Mouse (Mus musculus): ENCODE measurements at regions not wholly inside any gene's neighbourhood (a gene's known extent, or its start where the extent isn't known, plus 50 kb on each side); places are given as distances from the start of the nearest gene placed in this dataset.

DNA sequence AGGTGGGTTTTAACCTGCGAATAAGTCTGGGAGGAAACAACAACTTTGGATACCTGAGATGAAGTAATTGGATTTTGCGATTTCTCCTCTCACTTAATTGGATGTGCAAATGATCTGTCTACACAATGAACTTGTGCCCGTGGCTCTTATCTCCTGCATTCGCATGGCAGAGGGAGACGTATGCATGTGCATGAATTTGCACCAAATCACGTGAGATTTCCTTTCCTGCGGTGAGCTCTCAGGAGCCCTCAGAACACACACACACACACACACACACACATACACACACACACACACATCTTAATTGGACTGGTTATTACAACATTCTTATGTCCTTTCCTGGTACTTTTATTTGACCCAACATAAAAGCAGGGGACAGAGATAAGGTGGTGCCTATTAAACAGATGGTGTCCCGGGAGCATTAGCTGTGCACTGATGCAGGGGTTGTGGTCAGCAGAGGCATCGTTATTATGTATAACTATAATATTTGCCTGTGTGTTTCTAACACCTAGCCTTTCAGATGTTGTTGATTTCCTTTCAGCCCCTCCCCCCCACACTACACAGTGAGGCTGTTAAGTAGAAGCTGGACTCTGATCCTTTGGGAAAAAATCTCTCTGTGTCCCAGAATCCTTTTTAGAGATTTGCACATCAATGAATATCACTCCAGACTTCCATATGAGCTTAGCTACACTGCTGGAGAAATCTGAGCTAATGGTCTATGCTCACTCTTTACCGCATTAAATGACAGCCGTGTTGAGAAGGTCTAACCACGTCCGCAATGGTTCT, 166.3 kb downstream of the Arrdc4 start:
- intact Hi-C loops (cut with DNase I; ENCODE audit: low total_unique reads) = loop anchor here (2.0 kb wide), 1 partner anchor 244 kb away; no protein-coding TSS in a partner anchor
- no peak for DNase-seq

DNA sequence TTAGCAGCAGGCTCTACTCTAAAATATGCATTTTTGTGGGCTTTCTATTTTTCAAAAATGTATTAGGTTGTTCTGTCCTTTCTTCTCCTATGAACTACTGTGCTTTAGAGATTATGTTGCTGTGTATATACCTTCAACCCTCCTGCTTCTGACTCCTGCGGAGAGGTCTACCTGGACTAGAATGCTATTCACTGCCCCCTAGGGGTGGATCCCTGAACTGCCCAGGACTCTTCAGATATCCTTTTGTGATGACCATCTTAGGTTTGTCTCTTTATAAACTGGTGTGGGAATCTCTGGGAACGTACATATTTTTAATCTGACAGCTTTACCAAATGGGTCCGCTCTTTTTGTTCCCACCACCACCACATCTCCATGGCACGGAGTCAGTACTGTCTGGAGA, 168.4 kb downstream of the Arrdc4 start:
- peak; percentile 15 for DNase-seq
- intact Hi-C loops (cut with DNase I; ENCODE audit: low total_unique reads) = no loop called here

DNA sequence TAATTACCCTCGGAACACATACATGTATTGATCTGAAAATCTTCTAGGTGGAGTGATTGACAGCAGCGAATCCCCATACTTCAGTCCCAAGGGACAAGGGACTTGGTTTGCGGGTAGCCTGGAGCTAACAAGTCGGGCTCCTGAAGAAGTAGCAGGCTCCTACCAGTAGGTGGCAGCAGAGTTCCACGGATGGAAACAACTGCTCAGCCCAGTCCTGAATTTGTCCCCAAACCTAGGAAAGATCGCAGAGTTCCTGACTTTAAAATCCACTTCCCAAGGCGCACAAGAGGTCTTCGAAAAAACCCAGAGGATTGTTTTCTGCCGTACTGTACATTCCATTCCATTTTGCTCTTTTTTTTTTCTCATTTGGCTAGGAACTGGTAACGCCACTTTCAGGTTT, 169.4 kb downstream of the Arrdc4 start:
- intact Hi-C loops (cut with DNase I; ENCODE audit: low total_unique reads) = no loop called here
- peak; percentile 76 for DNase-seq

DNA sequence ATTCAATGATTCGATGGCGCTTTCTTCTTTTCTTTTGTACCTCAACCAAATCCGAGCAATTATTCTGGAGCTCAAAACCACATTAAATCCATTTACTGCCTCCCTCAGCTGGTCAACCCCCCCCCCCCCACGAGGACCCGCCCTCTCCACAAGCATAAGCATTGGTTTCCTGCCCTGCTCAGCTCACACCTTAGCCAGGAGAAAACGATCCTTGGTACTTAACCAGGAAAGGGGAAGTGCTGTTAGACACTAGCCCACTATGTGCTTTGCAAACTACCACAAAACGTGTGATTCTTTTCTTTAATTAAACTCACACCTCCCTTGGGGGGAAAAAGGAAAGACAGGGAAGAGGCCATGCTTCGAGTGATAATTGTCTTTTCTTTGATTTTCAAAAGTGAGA, 169.8 kb downstream of the Arrdc4 start:
- intact Hi-C loops (cut with DNase I; ENCODE audit: low total_unique reads) = no loop called here
- no peak for DNase-seq

DNA sequence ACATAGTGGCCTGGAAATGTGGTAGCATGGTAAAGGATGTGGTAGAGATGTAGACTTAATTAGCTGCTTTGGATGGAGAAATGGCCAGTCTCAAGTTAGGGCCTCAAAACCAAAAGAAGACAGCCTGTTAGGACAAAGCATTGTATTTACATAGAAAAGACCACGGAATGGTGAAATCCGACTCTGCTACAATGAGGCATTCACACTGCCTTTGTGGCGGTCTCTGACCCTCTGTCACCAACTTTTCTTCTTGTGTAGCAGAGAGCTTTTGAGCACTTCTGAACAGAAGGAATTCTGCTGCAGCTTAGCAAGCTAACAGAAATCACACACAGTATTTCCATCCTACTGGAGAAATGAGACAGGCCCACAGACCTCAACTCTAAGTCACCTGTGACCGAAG, 177.7 kb downstream of the Arrdc4 start:
- intact Hi-C loops (cut with DNase I; ENCODE audit: low total_unique reads) = no loop called here
- no peak for DNase-seq

DNA sequence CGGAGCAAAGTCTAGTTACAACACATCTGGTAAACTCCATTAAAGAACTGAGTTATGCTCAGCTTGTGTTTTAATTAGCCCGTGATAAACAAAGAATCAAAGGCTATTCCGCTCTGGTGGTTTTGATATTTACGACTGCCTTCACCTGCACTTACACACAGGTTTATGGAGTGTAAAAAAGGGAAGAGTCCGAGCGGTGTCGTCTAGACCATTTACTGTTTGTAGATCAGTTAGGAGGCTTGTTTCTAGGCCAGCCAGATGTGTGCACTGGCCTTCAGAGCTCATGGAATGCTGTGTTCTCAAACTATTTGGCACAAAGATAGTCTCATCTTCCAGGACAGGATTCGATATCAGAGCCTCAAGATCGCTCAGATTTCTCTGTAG, 180.9 kb downstream of the Arrdc4 start:
- intact Hi-C loops (cut with DNase I; ENCODE audit: low total_unique reads) = no loop called here

DNA sequence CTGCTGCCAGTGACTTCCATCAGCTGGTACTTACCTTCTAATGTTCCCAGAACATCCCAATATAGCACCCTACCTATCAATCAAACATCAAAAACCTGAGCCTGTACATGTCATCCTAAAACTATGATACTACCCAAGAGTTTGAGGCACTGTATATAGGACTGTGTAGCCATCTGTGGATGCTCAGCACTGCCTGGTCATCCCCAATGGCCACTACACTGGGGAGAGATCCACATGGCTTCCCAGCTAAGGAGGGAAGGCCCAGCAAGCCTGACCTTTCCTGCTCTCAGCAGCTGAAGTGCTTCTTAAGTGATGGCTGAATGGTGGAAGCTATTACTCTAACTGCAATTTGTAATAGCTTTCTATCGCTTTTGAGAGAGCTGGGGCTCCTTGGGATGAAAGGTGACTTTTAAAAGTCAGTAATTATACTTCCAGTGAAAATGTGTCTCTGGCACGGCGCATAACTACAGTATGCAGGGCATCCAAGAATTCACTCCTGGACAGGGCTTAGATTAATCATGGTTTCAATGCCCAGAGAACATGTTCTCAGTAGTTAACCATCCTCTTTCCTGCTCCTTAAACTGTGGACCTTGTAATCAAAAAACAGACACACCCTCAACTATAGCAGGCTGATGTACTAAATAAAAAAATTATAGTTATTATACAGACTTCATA, 181.5 kb downstream of the Arrdc4 start:
- no peak for DNase-seq
- intact Hi-C loops (cut with DNase I; ENCODE audit: low total_unique reads) = no loop called here

More for the DNA sequence above, 180.9 kb downstream of the Arrdc4 start:
- DNase-seq = no peak

DNA sequence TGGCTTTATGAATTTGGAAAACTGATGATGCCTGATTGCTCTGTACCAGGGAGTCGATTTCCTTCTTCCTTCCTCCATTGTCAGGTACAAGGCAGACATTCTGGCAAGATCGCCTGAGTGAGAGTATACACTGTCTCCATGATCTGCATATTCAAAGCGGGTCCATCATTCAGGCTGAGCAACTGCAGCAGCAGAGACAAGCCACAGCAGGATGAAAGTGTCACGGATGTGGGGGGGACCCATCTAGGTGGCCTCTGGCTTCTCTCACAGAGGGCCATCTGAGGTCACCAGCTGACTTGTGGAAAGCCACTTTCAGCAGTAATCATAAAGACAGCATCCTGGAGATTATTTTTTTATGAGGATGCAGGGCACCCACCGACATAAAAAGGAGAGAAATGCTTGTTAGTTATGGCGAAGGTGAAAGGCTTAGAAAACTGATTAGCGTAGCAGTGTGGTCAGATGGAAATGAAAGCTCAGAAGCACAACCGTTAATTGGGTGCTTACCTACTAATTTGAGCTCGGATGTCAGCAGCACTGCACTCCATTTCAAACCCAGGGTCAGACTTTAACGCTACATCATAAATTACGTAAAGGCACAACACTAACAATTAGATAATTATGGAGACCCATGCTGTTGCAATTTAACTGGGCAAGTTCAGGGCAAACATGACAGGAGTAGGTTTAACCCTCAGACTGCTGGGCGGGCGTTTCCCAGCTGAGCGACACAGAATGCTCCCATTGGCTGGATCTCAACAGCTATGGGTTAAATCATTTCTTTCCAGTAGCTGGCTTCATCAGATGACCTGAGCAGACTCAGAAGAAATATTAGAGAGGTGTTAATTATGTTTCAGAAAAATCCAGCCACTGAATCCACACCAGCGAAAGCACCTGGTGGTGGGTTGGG, 189.3 kb downstream of the Arrdc4 start:
- intact Hi-C loops (cut with DNase I; ENCODE audit: low total_unique reads) = no loop called here
- no peak for DNase-seq

DNA sequence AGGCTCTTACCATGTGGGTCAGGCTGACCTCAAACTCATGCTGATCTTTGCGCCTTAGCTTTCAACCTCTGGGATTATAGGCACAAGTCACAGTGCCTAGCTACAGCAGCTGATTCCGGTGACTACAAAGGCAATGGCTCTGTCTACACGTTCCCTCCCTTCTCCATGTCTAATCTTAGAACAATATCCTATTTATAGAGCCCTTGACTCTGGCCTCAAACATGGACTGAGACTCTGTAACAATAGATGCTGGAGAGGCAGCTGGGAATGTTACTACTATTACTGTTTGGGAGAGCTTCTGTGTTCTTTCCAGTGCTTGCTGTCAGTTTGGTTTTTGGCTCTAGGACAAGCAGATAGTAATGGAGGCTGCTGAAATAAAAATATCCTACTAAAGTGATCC, 198.7 kb downstream of the Arrdc4 start:
- intact Hi-C loops (cut with DNase I; ENCODE audit: low total_unique reads) = no loop called here
- DNase-seq = no peak

DNA sequence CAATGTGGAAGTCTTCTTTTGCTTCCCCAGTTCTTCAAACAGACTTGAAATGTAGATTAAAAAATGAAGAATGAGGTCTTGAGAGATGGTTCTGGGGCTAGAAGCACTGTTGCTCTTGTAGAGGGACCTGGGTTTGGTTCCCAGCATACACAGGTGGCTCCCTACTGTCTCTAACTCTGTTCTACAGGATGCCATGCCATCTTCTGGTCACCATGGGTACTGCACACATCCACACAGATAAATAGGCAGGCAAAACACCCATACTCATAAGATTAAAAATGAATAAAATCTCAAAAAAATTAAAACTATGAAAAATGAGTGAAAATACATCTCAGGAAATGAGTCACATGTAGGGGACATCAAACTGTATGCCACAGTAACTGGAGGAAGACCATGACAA, 200.9 kb downstream of the Arrdc4 start:
- DNase-seq = no peak
- intact Hi-C loops (cut with DNase I; ENCODE audit: low total_unique reads) = no loop called here

DNA sequence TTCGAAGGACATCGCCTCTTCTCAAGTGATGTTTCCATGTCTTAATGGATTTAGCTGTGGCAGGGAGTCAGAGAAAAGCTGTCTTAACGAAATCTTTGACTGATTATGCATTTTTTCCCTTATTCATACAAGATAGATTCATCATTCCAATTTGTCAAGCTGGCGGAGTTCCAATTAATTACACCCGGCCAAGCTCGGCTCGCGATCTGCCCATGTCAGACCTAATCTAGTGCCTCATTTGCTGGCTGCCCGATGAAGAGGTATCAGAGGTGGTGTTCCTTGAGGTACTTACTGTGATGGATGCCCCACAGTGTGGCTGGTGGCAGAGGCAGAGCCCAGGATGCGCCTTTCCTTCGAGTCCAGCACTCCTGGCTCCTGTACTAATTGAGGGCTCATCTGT, 204.9 kb downstream of the Arrdc4 start:
- intact Hi-C loops (cut with DNase I; ENCODE audit: low total_unique reads) = no loop called here
- no peak for DNase-seq

DNA sequence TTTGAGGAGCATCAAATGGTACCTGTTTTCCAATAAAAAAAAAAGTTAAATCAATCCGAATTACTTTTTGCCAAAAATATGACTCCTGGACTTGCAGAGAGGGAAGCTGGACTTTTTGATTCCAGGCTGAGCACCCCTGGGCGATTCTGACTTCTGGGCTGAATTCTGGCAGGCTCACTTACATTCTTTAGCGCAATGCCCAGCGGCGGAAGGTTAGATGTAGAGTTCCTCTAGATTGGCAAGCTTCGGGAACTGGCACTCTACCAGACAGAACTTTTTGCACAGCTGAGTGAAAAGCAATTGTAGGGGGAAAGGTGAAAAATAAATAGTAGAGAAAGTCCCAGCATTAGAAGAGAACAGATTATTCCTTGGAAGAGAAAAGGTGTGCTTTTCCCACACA, 235.5 kb downstream of the Fam169b start:
- no peak for DNase-seq
- intact Hi-C loops (cut with DNase I; ENCODE audit: low total_unique reads) = no loop called here

DNA sequence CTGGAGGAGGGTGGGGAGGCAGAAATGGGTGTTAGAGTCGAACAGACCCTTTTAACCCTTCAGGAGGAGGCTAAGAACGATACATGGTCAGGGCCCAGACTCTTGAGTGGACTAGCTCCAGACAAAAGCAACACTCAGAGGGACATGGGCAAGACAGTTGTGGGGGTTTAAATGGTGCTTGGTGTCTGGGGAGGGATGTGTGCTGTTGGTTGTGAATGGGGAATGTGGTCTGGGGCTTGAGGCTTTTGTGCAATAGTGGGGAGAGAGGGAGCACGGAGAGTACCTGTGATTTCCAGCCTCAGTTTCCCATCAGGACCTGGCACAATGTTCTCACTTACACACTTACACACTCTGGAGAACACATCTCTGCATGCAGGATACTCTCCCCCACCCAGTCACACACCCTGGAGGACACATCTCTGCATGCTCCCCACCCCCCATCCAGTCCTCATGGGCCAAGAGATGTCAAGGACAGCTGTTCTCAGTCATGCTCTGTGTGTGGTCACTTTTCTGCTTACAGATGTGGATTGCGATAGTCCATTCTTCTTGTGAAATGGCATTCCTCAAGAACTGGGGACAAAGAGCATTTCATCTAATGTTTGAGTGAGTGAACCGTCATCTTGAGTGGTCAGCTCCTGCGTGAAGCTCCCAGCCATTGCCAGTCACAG, 217.6 kb downstream of the Fam169b start:
- no peak for DNase-seq
- intact Hi-C loops (cut with DNase I; ENCODE audit: low total_unique reads) = no loop called here

DNA sequence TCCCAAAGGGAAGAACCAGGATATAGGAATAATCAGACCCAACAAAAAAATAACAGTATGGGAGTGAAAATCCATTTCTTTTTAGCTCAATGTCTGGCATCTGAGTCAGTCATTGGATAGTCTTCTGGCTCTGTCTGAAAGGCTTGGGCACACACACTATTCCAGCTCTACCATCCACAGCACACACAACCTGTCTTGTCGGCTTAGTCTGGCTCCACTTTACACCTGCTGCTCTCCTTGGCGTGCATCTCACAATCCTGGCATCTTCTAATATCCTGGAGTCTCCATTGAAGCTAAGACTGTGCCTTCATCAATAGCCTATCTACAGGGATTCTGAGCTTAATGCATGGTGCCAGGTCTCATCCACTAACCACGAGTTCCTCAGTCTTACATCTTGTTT, 213.0 kb downstream of the Fam169b start:
- intact Hi-C loops (cut with DNase I; ENCODE audit: low total_unique reads) = no loop called here
- DNase-seq = no peak

DNA sequence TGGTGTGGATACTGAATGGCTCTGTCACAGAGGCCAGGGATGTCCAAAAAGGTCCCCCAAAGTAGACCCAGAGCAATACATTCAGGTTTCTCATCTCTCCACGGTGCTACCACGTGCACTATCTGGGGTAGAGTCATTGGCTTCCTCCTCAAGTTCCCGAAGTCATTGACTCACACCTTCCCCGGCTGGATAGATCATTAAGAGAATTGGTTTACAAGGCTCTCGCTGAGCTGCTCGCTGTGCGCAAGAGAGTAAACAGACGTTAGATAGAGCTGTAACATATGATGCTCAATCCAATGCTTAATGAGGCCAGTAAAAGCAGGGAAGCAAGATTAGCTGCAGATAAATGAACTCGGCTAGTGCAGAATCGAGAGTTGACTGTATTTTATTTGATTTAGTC, 208.9 kb downstream of the Fam169b start:
- no peak for DNase-seq
- intact Hi-C loops (cut with DNase I; ENCODE audit: low total_unique reads) = no loop called here

DNA sequence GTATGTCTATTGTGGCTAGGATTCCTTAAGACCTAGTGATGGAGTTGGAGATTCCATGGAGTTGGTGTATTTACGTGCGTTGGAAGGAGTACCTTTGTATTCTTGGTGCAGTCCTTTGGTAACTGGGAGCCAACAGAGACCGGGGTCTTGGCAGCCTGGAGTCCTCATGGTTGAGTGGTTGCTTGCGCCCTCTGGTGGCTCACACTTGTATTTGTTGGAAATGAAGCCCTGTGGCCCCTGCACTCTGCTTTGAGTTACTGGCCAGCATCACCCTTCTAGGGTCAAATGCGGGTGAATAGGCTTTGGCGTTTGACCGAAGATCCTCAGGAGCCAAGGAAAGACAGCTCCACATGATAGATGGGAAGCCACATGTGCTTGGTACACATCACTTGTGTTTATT, 207.1 kb downstream of the Fam169b start:
- intact Hi-C loops (cut with DNase I; ENCODE audit: low total_unique reads) = loop anchor here (2.0 kb wide), 1 partner anchor 106 kb away; no protein-coding TSS in a partner anchor
- DNase-seq = peak; percentile 65

DNA sequence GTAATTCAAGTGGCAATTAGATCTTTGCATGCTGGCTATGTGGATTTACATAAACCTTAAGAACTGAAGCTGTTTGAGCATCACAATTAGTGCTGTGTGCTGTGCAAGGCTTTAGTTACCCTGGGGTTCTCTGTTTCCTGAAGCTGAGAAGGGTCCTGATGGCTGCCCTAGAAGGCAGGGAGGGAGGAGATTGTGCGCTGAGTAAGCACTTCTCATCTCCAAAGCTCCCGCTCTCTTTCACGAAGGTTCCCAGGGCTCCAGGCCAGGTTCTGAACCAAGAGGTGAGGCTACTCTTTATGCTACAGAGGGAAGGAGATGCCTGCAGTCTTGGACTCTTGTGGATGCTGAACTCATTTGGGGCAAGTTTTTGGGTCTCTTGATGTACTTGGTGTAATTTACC, 206.7 kb downstream of the Fam169b start:
- no peak for DNase-seq
- intact Hi-C loops (cut with DNase I; ENCODE audit: low total_unique reads) = loop anchor here (2.0 kb wide), 1 partner anchor 106 kb away; no protein-coding TSS in a partner anchor

DNA sequence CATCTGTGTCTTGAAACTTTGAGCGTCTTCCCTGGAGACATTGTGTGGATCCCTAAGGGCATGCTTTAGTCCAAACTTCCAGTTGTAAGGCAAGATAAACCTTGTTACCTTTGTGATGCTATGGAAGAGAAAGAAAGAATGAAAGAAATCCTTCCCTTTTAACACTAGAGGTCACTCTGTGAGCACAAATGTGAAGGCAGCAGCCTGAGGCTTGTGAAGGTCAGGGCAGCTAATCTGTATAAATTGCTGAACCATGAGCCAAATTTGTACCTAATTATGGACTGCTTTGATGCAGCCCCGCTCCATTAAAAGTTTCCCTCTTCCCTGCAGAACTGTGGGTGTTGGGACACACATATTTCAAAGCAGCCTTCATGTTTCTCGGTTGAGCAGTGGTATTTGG, 204.4 kb downstream of the Fam169b start:
- intact Hi-C loops (cut with DNase I; ENCODE audit: low total_unique reads) = no loop called here
- no peak for DNase-seq

DNA sequence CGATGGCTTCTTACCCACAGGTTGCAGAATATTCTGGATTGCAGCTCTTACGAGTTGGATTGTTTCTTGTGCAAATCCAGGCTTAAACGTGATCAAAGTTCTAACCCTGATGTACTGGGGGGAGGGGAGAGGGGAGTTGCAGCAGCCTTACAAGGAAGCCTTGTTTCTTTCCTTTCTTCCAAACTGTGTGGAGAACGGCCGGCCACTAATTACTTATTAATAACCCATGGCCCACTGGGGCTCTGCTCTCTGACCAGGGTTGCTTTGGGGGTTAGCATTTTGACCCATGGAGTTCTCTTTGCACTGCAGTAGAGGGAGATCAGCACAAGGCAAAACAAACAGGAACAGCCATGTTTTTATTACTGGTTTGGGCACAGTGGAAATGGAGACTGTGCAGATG, 199.2 kb downstream of the Fam169b start:
- DNase-seq = no peak
- intact Hi-C loops (cut with DNase I; ENCODE audit: low total_unique reads) = no loop called here

DNA sequence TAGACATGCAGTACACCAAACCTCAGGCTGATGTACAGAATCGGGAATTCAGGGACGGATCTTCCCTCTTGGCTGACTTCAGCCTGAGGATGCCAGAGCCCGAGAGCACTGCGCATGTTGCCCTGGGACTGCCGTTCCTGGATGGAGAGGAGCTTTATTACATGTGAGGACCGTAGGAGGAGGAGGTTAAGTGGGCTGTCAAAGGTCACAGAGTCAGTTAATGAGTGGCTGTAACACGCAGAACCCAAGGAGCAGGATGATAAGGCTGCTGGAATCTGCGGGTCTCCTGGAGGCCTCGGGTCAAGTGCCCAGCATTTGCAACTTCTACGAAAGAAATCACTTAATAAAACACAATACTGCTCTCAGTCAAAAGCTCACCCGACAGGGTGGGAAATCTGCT, 197.3 kb downstream of the Fam169b start:
- DNase-seq = no peak
- intact Hi-C loops (cut with DNase I; ENCODE audit: low total_unique reads) = no loop called here
